Mouse (Mus musculus) kidney, postnatal 0 days (tissue): ENCODE measurements around the gene Igf2bp1. TPM values are rescaled to one million over a fixed set of nuclear protein-coding genes. Genes with fewer than 3 reads are reported as not detected.

Experiments
- ATAC-seq: fragments of 200-750 bp; cut with Nextera tagmentation; replicated peaks from 2 replicates; pipeline ENCODE4 v1.8.0; 2017; ENCODE audit warnings: low read depth, moderate number of reproducible peaks, moderate TSS enrichment, moderate library complexity; ENCODE audit not compliant: low FRiP score
- DNase-seq: peaks from one replicate; pipeline ENCODE4 v3.0.0-alpha.2; 2016; ENCODE audit warnings: low spot score
- H3K27ac ChIP-seq: fragments of 300-500 bp; sonication (generic); 2 replicates; pipeline ENCODE4 v1.5.1; 2014; ENCODE audit warnings: mild to moderate bottlenecking
- H3K27me3 ChIP-seq: fragments of 300-500 bp; sonication (generic); 2 replicates; pipeline ENCODE4 v1.6.1; 2014; ENCODE audit warnings: low read length, mixed read lengths; ENCODE audit not compliant: insufficient read depth
- H3K36me3 ChIP-seq: fragments of 300-500 bp; sonication (generic); 2 replicates; pipeline ENCODE4 v1.6.1; 2014; ENCODE audit warnings: low read length, mixed read lengths; ENCODE audit not compliant: insufficient read depth
- H3K4me1 ChIP-seq: fragments of 300-500 bp; sonication (generic); replicated peaks from 2 replicates; pipeline ENCODE4 v1.6.1; 2014; ENCODE audit warnings: antibody characterized with exemption, low read length, mixed read lengths; ENCODE audit not compliant: insufficient read depth
- H3K4me2 ChIP-seq: fragments of 300-500 bp; sonication (generic); 2 replicates; pipeline ENCODE4 v1.6.1; 2014; ENCODE audit warnings: mild to moderate bottlenecking, low read length, moderate library complexity, mixed read lengths
- H3K4me3 ChIP-seq: fragments of 300-500 bp; sonication (generic); replicated peaks from 2 replicates; pipeline ENCODE4 v1.5.1; 2014; ENCODE audit warnings: low read depth, low read length
- H3K9ac ChIP-seq: fragments of 300-500 bp; sonication (generic); 2 replicates; pipeline ENCODE4 v1.6.1; 2014; ENCODE audit warnings: low read depth, low read length
- H3K9me3 ChIP-seq: fragments of 300-500 bp; sonication (generic); replicated peaks from 2 replicates; pipeline ENCODE4 v1.6.1; 2016; ENCODE audit warnings: low read length, inconsistent platforms, mixed read lengths
- CTCF ChIP-seq: IDR thresholded peaks from 2 replicates; pipeline ENCODE4 v1.5.1; 2016; ENCODE audit warnings: antibody characterized with exemption, low read depth, mild to moderate bottlenecking, moderate library complexity
- WGBS: fragments of 180-500 bp; shearing (Covaris S2); extraction: QIAGEN DNeasy Blood & Tissue Kit; methylation state at CpG from one replicate; pipeline ENCODE4 v1.1.7; 2014; 5-methylcytosine and 5-hydroxymethylcytosine counted together
- polyA plus RNA-seq: library from polyadenylated mRNA; unstranded; fragments of >200 nt; fragmentation: Nextera tagmentation; extraction: Ambion mirVana; gene quantifications from 2 replicates; pipeline ENCODE4 v1.2.1, GENCODE M21; 2015

The Igf2bp1 gene
- polyA plus RNA-seq, 1 experiment from 2014 or later = 14.9 TPM

GRCm38 (mm10) chr11:96033264-96033663 lies 27.5 kb upstream of the Igf2bp1 start:
- TF ChIP-seq CTCF = peak; percentile 57
- Histone ChIP-seq H3K4me3 (no peak overlapping the region), H3K27ac (no peak overlapping the region), H3K9ac (no peak overlapping the region), H3K4me2 (no peak overlapping the region), H3K27me3 (no peaks in the 10 kb centered on the region), H3K36me3 (peaks cover 3% of the 10 kb centered on the region; the same call in 1 of the 2 replicates), H3K9me3 (no peaks in the 10 kb centered on the region), H3K4me1 (no peaks in the 10 kb centered on the region)
- DNase-seq (peak; percentile 40), ATAC-seq (no peak)
- WGBS = 94% methylated on average over 3 of the region's 3 CpGs

- DNase-seq (no peak), ATAC-seq (no peak)
- TF ChIP-seq CTCF = peak; percentile 56
- no peaks in the 10 kb centered on the region for H3K27me3 ChIP-seq
- no peak overlapping the region for H3K4me3 ChIP-seq
- no peak overlapping the region for H3K27ac ChIP-seq
- no peaks in the 10 kb centered on the region for H3K36me3 ChIP-seq
- H3K9ac ChIP-seq = no peak overlapping the region
- no peak overlapping the region for H3K4me2 ChIP-seq
- WGBS = 74% methylated on average over 2 of the region's 2 CpGs
- H3K4me1 ChIP-seq = no peaks in the 10 kb centered on the region
- no peaks in the 10 kb centered on the region for H3K9me3 ChIP-seq
These were observed 26.0 kb upstream of the Igf2bp1 start for GRCm38 (mm10) chr11:96031701-96032100.

GRCm38 (mm10) chr11:96030571-96030970 lies 24.8 kb upstream of the Igf2bp1 start:
- peak; percentile 55; the same call in 1 of the 2 replicates for ATAC-seq
- DNase-seq = no peak
- H3K4me3 ChIP-seq = no peak overlapping the region

DNA sequence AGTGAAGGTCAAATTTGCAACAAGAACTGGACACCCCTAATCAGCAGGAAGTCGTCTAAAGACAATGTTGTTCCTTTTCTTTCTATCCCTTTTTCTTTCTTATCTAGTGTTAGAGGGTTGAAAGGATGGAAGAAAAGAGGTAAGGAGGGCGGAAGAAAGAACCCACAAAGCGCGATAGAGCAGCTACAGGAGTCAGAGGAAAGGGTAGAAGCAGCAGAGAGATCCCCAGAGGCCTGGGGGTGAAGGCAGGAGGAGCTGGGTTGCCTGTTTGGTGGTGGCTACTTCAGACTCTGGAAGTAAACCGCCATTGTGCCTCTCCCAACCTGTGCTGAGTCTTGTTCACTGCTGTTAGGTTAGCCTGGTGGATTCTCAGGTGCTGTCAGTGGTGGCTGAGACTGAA lies 22.4 kb upstream of the Igf2bp1 start:
- TF ChIP-seq CTCF = no peak
- 63% methylated on average over 5 of the region's 5 CpGs for WGBS
- Histone ChIP-seq H3K4me2 (no peak overlapping the region), H3K9ac (no peak overlapping the region), H3K4me3 (no peak overlapping the region), H3K27me3 (no peaks in the 10 kb centered on the region), H3K36me3 (no peaks in the 10 kb centered on the region), H3K27ac (no peak overlapping the region), H3K9me3 (no peaks in the 10 kb centered on the region), H3K4me1 (no peaks in the 10 kb centered on the region)
- ATAC-seq (no peak), DNase-seq (no peak)

More at GRCm38 (mm10) chr11:96030571-96030970, 24.8 kb upstream of the Igf2bp1 start:
- Histone ChIP-seq H3K27ac (no peak overlapping the region), H3K36me3 (no peaks in the 10 kb centered on the region), H3K4me2 (no peak overlapping the region), H3K9ac (no peak overlapping the region), H3K27me3 (no peaks in the 10 kb centered on the region), H3K9me3 (no peaks in the 10 kb centered on the region), H3K4me1 (no peaks in the 10 kb centered on the region)
- no peak for TF ChIP-seq CTCF
- 85% methylated on average over 3 of the region's 3 CpGs for WGBS

GRCm38 (mm10) chr11:96020622-96021021 lies 14.9 kb upstream of the Igf2bp1 start:
- 42% methylated on average over 4 of the region's 4 CpGs for WGBS
- H3K9ac ChIP-seq = no peak overlapping the region

GRCm38 (mm10) chr11:96017941-96018351 lies 12.2 kb upstream of the Igf2bp1 start:
- 29% methylated on average over 9 of the region's 9 CpGs for whole genome bisulfite sequencing
- ATAC-seq (no peak; the same call in 1 of the 2 replicates), DNase-seq (no peak)

More at GRCm38 (mm10) chr11:96020622-96021021, 14.9 kb upstream of the Igf2bp1 start:
- H3K4me3 ChIP-seq = no peak overlapping the region
- H3K4me1 ChIP-seq = no peaks in the 10 kb centered on the region
- DNase-seq (peak; percentile 24), ATAC-seq (no peak)
- H3K9me3 ChIP-seq = no peaks in the 10 kb centered on the region
- no peak overlapping the region for H3K4me2 ChIP-seq
- H3K27ac ChIP-seq = no peak overlapping the region
- no peaks in the 10 kb centered on the region for H3K27me3 ChIP-seq
- TF ChIP-seq CTCF = no peak
- no peaks in the 10 kb centered on the region for H3K36me3 ChIP-seq

DNA sequence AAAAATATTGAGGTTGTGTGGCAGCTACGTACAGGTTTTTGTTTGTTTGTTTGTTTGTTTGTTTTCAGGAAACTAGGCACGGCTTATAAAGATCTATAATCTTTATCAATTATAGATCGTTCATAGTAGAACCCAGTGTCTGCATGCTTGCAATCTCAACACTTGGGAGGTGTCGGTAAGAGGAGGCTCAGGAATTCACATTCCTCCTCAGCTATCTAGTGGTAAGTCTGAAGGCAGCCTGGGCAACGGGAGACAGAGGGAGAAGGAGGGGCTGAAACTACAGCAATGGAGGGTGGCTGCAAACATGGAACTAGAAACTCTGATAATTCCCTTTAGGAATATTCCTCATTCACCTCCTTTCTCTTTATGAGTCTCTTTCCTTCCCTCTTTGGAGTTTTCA lies 9.7 kb upstream of the Igf2bp1 start:
- no peak for TF ChIP-seq CTCF
- 37% methylated on average over 5 of the region's 5 CpGs for WGBS
- H3K36me3 ChIP-seq = no peaks in the 10 kb centered on the region
- H3K27me3 ChIP-seq = peaks cover 23% of the 10 kb centered on the region
- H3K27ac ChIP-seq = no peak overlapping the region
- no peak overlapping the region for H3K9ac ChIP-seq
- no peak overlapping the region for H3K4me3 ChIP-seq
- DNase-seq (no peak), ATAC-seq (no peak)
- H3K4me1 ChIP-seq = no peaks in the 10 kb centered on the region
- no peak overlapping the region for H3K4me2 ChIP-seq
- no peaks in the 10 kb centered on the region for H3K9me3 ChIP-seq

More at GRCm38 (mm10) chr11:96017941-96018351, 12.2 kb upstream of the Igf2bp1 start:
- Histone ChIP-seq H3K36me3 (no peaks in the 10 kb centered on the region), H3K27ac (no peak overlapping the region), H3K9me3 (no peaks in the 10 kb centered on the region), H3K4me2 (no peak overlapping the region), H3K4me1 (no peaks in the 10 kb centered on the region), H3K27me3 (peaks cover 4% of the 10 kb centered on the region; the same call in 1 of the 2 replicates), H3K4me3 (no peak overlapping the region), H3K9ac (no peak overlapping the region)
- TF ChIP-seq CTCF = no peak
